Mouse (Mus musculus): ENCODE data around the gene Tmem259. TPM values are rescaled to one million over a fixed set of nuclear protein-coding genes. Genes with fewer than 3 reads are reported as not detected.

Gene Tmem259
- total RNA-seq, 1 experiment = 127 TPM

DNA sequence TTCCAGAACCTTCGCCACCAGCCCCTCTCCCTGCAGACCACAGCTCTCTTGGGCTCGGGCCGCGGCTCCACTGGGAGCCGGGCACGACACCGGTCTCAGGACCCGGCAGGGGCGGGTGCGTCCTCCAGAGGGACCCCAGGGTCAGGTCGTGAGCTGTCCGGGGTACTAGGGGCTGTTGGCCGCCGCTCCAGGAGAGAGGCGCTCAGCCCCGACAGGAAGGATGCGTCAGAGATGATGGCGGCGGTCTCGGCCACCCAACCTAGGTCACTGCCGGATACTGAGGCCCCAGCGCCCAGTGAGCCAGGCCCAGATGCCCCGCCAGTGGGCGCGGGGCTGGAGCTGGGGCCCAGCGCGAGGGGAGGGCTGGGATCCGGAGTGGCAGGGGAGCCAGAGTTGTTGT lies 6.8 kb downstream of the Tmem259 start:
- Histone ChIP-seq H3K36me3 (ENCODE audit: control insufficient read depth, insufficient read depth, low read length, poor library complexity, severe bottlenecking) (peaks cover 25% of the 10 kb centered on the region), H3K9ac (ENCODE audit: insufficient read depth, low read depth, low read length, poor library complexity, severe bottlenecking) (no peak overlapping the region), H3K4me1 (ENCODE audit: control insufficient read depth in 2 of 2, insufficient read depth in 2 of 2, low read length in 2 of 2, poor library complexity in 1 of 2) (peaks cover 1 to 40% of the 10 kb centered on the region in 2 experiments; a peak in 3 of 4 replicates), H3K27ac (ENCODE audit: insufficient read depth, low read depth, low read length, poor library complexity, severe bottlenecking) (no peak overlapping the region), H3K4me3 (ENCODE audit: insufficient read depth in 1 of 2, low read depth in 1 of 2, low read length in 2 of 2, poor library complexity in 1 of 2, severe bottlenecking in 1 of 2) (peak overlapping the region; percentile 50 to 59), H3K9me3 (ENCODE audit: control insufficient read depth, insufficient read depth, low read depth, low read length) (no peaks in the 10 kb centered on the region)
- no peak for TF ChIP-seq HCFC1 (IDR thresholded peaks at IDR 0.05; ENCODE audit: borderline replicate concordance, insufficient read depth, low read length)
- TF ChIP-seq CHD2 (IDR thresholded peaks at IDR 0.05; ENCODE audit: low read depth, low read length) = no peak
- no peak for TF ChIP-seq ZC3H11A (IDR thresholded peaks at IDR 0.05; ENCODE audit: borderline replicate concordance, low read depth, low read length)
- no peak for TF ChIP-seq MAFK (IDR thresholded peaks at IDR 0.05; ENCODE audit: insufficient read depth, low read depth, low read length)
- no peak for TF ChIP-seq ZNF384 (IDR thresholded peaks at IDR 0.05; ENCODE audit: low read depth, low read length)
- no peak for DNase-seq (ENCODE audit: low read depth, low spot score)
- in situ Hi-C loops (cut with MboI; ENCODE audit: low sequenced_read_pairs in 2 of 2, unreplicated experiment in 2 of 2) = loop anchor here in 1 of 2 experiments (25.0 kb wide), 1 partner anchor 135 kb away; the partner anchor contains the start of genes Sbno2 and Stk11

DNA sequence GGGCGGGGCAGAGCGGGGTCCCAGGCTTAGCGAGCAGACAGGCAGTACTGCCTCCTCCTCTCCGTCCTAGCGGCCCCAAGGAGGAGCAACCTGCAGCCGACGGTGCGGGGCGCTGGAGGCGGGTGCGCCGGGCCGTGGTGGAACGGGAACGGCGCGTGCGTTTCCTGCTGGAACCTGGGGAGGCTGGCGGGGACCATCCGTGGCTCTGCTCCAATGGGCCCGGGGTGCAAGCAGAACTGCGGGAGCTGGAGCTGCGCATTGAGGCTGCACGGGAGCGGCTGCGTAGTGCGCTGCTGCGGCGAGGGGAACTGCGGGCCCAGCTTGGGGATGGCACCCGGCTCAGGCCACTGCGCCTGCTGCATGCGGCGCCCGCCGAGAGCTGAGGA lies 7.4 kb downstream of the Tmem259 start:
- Histone ChIP-seq H3K4me1 (ENCODE audit: control insufficient read depth in 2 of 2, insufficient read depth in 2 of 2, low read length in 2 of 2, poor library complexity in 1 of 2) (peaks cover 1 to 40% of the 10 kb centered on the region in 2 experiments; a peak in 3 of 4 replicates), H3K27ac (ENCODE audit: insufficient read depth, low read depth, low read length, poor library complexity, severe bottlenecking) (no peak overlapping the region), H3K4me3 (ENCODE audit: insufficient read depth in 1 of 2, low read depth in 1 of 2, low read length in 2 of 2, poor library complexity in 1 of 2, severe bottlenecking in 1 of 2) (peak overlapping the region; percentile 50 to 59), H3K36me3 (ENCODE audit: control insufficient read depth, insufficient read depth, low read length, poor library complexity, severe bottlenecking) (peaks cover 25% of the 10 kb centered on the region), H3K9ac (ENCODE audit: insufficient read depth, low read depth, low read length, poor library complexity, severe bottlenecking) (no peak overlapping the region), H3K9me3 (ENCODE audit: control insufficient read depth, insufficient read depth, low read depth, low read length) (no peaks in the 10 kb centered on the region)
- in situ Hi-C loops (cut with MboI; ENCODE audit: low sequenced_read_pairs in 2 of 2, unreplicated experiment in 2 of 2) = loop anchor here in 1 of 2 experiments (25.0 kb wide), 1 partner anchor 136 kb away; the partner anchor contains the start of genes Sbno2 and Stk11
- no peak for DNase-seq (ENCODE audit: low read depth, low spot score)
- TF ChIP-seq HCFC1 (IDR thresholded peaks at IDR 0.05; ENCODE audit: borderline replicate concordance, insufficient read depth, low read length) (no peak), ZNF384 (IDR thresholded peaks at IDR 0.05; ENCODE audit: low read depth, low read length) (no peak), MAFK (IDR thresholded peaks at IDR 0.05; ENCODE audit: insufficient read depth, low read depth, low read length) (no peak), ZC3H11A (IDR thresholded peaks at IDR 0.05; ENCODE audit: borderline replicate concordance, low read depth, low read length) (no peak), CHD2 (IDR thresholded peaks at IDR 0.05; ENCODE audit: low read depth, low read length) (no peak)

DNA sequence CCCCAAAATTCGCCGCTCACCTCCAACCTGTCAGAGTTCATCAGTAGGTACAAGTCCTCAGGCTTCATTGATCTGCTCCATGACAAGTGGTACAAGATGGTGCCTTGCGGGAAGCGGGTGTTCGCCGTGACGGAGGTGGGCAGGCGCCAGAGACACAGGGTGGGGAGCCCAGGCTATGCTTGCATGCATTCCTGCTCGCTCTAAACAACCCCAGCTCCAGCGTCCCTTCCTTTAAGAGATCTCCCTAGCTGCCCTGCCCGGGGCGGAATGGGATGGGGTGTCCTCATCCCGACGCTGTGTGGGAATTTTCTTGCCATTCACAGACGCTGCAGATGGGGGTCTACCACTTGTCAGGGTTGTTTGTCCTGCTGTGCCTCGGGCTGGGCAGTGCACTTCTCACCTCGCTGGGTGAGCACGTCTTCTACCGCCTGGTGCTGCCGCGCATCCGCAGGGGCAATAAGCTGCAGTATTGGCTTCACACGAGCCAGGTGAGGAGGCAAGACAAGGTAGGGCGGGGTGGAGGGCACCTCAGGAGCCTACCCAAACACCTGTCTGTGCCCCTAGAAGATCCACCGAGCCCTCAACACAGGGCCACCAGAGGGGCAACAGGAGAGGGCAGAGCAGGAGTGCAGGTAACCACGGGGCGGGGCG lies 7.9 kb downstream of the Tmem259 start:
- Histone ChIP-seq H3K27ac (ENCODE audit: insufficient read depth, low read depth, low read length, poor library complexity, severe bottlenecking) (no peak overlapping the region), H3K4me1 (ENCODE audit: control insufficient read depth in 2 of 2, insufficient read depth in 2 of 2, low read length in 2 of 2, poor library complexity in 1 of 2) (peaks cover 1 to 40% of the 10 kb centered on the region in 2 experiments; a peak in 3 of 4 replicates), H3K4me3 (ENCODE audit: insufficient read depth in 1 of 2, low read depth in 1 of 2, low read length in 2 of 2, poor library complexity in 1 of 2, severe bottlenecking in 1 of 2) (peak overlapping the region; percentile 1 to 59; a peak in 3 of 4 replicates), H3K9me3 (ENCODE audit: control insufficient read depth, insufficient read depth, low read depth, low read length) (no peaks in the 10 kb centered on the region), H3K36me3 (ENCODE audit: control insufficient read depth, insufficient read depth, low read length, poor library complexity, severe bottlenecking) (peaks cover 24% of the 10 kb centered on the region), H3K9ac (ENCODE audit: insufficient read depth, low read depth, low read length, poor library complexity, severe bottlenecking) (no peak overlapping the region)
- no peak for DNase-seq (ENCODE audit: low read depth, low spot score)
- TF ChIP-seq HCFC1 (IDR thresholded peaks at IDR 0.05; ENCODE audit: borderline replicate concordance, insufficient read depth, low read length) (no peak), ZNF384 (IDR thresholded peaks at IDR 0.05; ENCODE audit: low read depth, low read length) (no peak), CHD2 (IDR thresholded peaks at IDR 0.05; ENCODE audit: low read depth, low read length) (no peak), ZC3H11A (IDR thresholded peaks at IDR 0.05; ENCODE audit: borderline replicate concordance, low read depth, low read length) (no peak), MAFK (IDR thresholded peaks at IDR 0.05; ENCODE audit: insufficient read depth, low read depth, low read length) (no peak)
- in situ Hi-C loops (cut with MboI; ENCODE audit: low sequenced_read_pairs in 2 of 2, unreplicated experiment in 2 of 2) = loop anchor here in 1 of 2 experiments (25.0 kb wide), 1 partner anchor 136 kb away; the partner anchor contains the start of genes Sbno2 and Stk11

- H3K9me3 ChIP-seq (ENCODE audit: control insufficient read depth, insufficient read depth, low read depth, low read length) = no peaks in the 10 kb centered on the region
- no peak overlapping the region for H3K9ac ChIP-seq (ENCODE audit: insufficient read depth, low read depth, low read length, poor library complexity, severe bottlenecking)
- in situ Hi-C loops (cut with MboI; ENCODE audit: low sequenced_read_pairs in 2 of 2, unreplicated experiment in 2 of 2) = loop anchor here in 1 of 2 experiments (25.0 kb wide), 1 partner anchor 138 kb away; the partner anchor contains the start of genes Sbno2 and Stk11
- no peak overlapping the region for H3K27ac ChIP-seq (ENCODE audit: insufficient read depth, low read depth, low read length, poor library complexity, severe bottlenecking)
- TF ChIP-seq ZC3H11A (IDR thresholded peaks at IDR 0.05; ENCODE audit: borderline replicate concordance, low read depth, low read length) (no peak), HCFC1 (IDR thresholded peaks at IDR 0.05; ENCODE audit: borderline replicate concordance, insufficient read depth, low read length) (no peak), CHD2 (IDR thresholded peaks at IDR 0.05; ENCODE audit: low read depth, low read length) (no peak), MAFK (IDR thresholded peaks at IDR 0.05; ENCODE audit: insufficient read depth, low read depth, low read length) (no peak), ZNF384 (IDR thresholded peaks at IDR 0.05; ENCODE audit: low read depth, low read length) (no peak)
- H3K36me3 ChIP-seq (ENCODE audit: control insufficient read depth, insufficient read depth, low read length, poor library complexity, severe bottlenecking) = peaks cover 19% of the 10 kb centered on the region
- H3K4me3 ChIP-seq (ENCODE audit: insufficient read depth in 1 of 2, low read depth in 1 of 2, low read length in 2 of 2, poor library complexity in 1 of 2, severe bottlenecking in 1 of 2) = no peak overlapping the region
- no peak for DNase-seq (ENCODE audit: low read depth, low spot score)
- H3K4me1 ChIP-seq (ENCODE audit: control insufficient read depth in 2 of 2, insufficient read depth in 2 of 2, low read length in 2 of 2, poor library complexity in 1 of 2) = peaks cover 1 to 34% of the 10 kb centered on the region in 2 experiments; a peak in 3 of 4 replicates
Observed at GRCm38 (mm10) chr10:79974668-79975067, 9.5 kb downstream of the Tmem259 start.

All from ES-E14 (cell line).